Mouse (Mus musculus) kidney, postnatal 0 days (tissue): ENCODE results near the gene Mapk9. TPM values are rescaled to one million over a fixed set of nuclear protein-coding genes. Genes with fewer than 3 reads are reported as not detected.

ENCODE experiments used
- ATAC-seq: fragments of 200-750 bp; cut with Nextera tagmentation; replicated peaks from 2 replicates; pipeline ENCODE4 v1.8.0; 2017; ENCODE audit warnings: low read depth, moderate number of reproducible peaks, moderate TSS enrichment, moderate library complexity; ENCODE audit not compliant: low FRiP score
- DNase-seq: peaks from one replicate; pipeline ENCODE4 v3.0.0-alpha.2; 2016; ENCODE audit warnings: low spot score
- H3K27ac ChIP-seq: fragments of 300-500 bp; sonication (generic); 2 replicates; pipeline ENCODE4 v1.5.1; 2014; ENCODE audit warnings: mild to moderate bottlenecking
- H3K27me3 ChIP-seq: fragments of 300-500 bp; sonication (generic); 2 replicates; pipeline ENCODE4 v1.6.1; 2014; ENCODE audit warnings: low read length, mixed read lengths; ENCODE audit not compliant: insufficient read depth
- H3K36me3 ChIP-seq: fragments of 300-500 bp; sonication (generic); 2 replicates; pipeline ENCODE4 v1.6.1; 2014; ENCODE audit warnings: low read length, mixed read lengths; ENCODE audit not compliant: insufficient read depth
- H3K4me1 ChIP-seq: fragments of 300-500 bp; sonication (generic); replicated peaks from 2 replicates; pipeline ENCODE4 v1.6.1; 2014; ENCODE audit warnings: antibody characterized with exemption, low read length, mixed read lengths; ENCODE audit not compliant: insufficient read depth
- H3K4me2 ChIP-seq: fragments of 300-500 bp; sonication (generic); 2 replicates; pipeline ENCODE4 v1.6.1; 2014; ENCODE audit warnings: mild to moderate bottlenecking, low read length, moderate library complexity, mixed read lengths
- H3K4me3 ChIP-seq: fragments of 300-500 bp; sonication (generic); replicated peaks from 2 replicates; pipeline ENCODE4 v1.5.1; 2014; ENCODE audit warnings: low read depth, low read length
- H3K9ac ChIP-seq: fragments of 300-500 bp; sonication (generic); 2 replicates; pipeline ENCODE4 v1.6.1; 2014; ENCODE audit warnings: low read depth, low read length
- H3K9me3 ChIP-seq: fragments of 300-500 bp; sonication (generic); replicated peaks from 2 replicates; pipeline ENCODE4 v1.6.1; 2016; ENCODE audit warnings: low read length, inconsistent platforms, mixed read lengths
- CTCF ChIP-seq: IDR thresholded peaks from 2 replicates; pipeline ENCODE4 v1.5.1; 2016; ENCODE audit warnings: antibody characterized with exemption, low read depth, mild to moderate bottlenecking, moderate library complexity
- WGBS: fragments of 180-500 bp; shearing (Covaris S2); extraction: QIAGEN DNeasy Blood & Tissue Kit; methylation state at CpG from one replicate; pipeline ENCODE4 v1.1.7; 2014; 5-methylcytosine and 5-hydroxymethylcytosine counted together
- polyA plus RNA-seq: library from polyadenylated mRNA; unstranded; fragments of >200 nt; fragmentation: Nextera tagmentation; extraction: Ambion mirVana; gene quantifications from 2 replicates; pipeline ENCODE4 v1.2.1, GENCODE M21; 2015

Mapk9 gene
- polyA plus RNA-seq, 1 experiment from 2014 or later, result 25.5 TPM

DNA sequence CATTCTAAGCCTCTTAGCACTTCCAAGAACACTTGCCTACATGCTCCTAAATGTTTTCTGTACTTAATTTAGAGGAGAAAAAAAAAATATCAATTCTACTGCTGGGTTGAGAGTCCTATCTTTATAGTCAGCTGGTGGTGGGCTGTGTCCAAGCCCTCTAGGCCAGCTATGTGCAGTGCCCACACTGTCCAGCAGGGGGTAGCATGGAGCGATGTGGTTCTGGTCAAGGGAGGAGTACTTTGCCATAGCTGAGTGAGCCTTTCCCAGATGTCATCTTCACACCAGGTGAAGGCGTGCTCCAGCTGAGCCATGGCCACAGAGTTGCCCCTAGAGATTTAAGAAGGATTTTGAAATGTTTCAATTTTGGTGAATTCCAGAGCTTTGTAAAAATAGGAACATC lies 21.7 kb upstream of the Mapk9 start:
- Histone ChIP-seq H3K27ac (no peak overlapping the region), H3K9ac (no peak overlapping the region), H3K9me3 (no peaks in the 10 kb centered on the region), H3K4me1 (no peaks in the 10 kb centered on the region), H3K4me2 (no peak overlapping the region), H3K36me3 (no peaks in the 10 kb centered on the region), H3K4me3 (no peak overlapping the region), H3K27me3 (no peaks in the 10 kb centered on the region)
- ATAC-seq (no peak), DNase-seq (peak; percentile 42)
- peak; percentile 88 for TF ChIP-seq CTCF
- 64% methylated on average over 2 of the region's 2 CpGs for WGBS

DNA sequence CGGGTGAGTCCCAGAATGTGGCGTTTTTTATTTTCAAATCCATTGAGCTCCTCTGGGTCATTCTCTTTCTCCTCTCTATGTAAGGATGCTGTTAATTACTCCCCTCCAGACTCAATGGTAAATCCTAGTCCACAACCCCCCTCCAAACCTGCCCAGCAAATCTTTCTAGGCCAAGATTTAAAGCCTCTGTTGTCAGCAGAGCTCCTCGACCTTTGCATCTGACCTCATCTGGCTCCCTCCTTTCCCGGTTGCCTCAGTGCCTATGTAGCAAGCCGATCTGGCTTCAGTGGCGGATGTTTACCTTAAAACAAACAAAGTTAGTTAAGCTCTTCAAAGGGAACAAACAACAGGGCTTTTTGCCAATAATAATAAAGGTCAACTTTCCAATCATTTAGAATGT lies 19.3 kb upstream of the Mapk9 start:
- ATAC-seq (no peak; the same call in 1 of the 2 replicates), DNase-seq (peak; percentile 52)
- no peaks in the 10 kb centered on the region for H3K4me1 ChIP-seq
- WGBS, result 18% methylated on average over 6 of the region's 6 CpGs
- H3K9ac ChIP-seq, result no peak overlapping the region
- H3K27ac ChIP-seq, result no peak overlapping the region
- no peaks in the 10 kb centered on the region for H3K36me3 ChIP-seq
- no peaks in the 10 kb centered on the region for H3K9me3 ChIP-seq
- H3K4me2 ChIP-seq, result no peak overlapping the region
- H3K4me3 ChIP-seq, result no peak overlapping the region
- no peaks in the 10 kb centered on the region for H3K27me3 ChIP-seq
- no peak for TF ChIP-seq CTCF

DNA sequence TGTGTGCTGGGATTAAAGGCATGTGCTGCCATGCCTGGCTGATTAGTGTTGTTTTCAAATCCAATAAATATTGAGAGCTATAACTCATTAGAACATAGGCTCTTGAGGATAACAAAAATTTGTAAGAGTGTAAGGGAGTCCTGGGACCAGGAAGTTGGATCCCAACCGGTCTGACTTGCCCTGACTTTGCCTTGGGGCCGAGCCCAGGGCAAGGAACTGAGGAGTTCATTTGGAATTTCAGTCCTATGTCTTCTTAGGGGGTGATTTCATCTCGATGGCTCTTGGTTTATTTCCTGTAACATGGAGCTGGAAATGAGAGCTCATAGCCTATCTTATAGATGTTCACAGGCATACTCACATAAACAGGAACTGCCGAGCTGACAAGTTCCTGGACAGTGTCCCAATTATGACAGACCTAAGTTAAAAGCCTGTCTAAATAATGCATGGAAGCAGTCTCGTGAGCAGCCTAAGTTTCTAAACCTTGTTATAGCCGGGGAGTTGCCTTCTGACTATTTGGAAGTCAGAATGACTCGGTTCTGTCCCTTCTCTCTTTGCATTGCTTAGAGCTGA lies 17.3 kb upstream of the Mapk9 start:
- H3K36me3 ChIP-seq, result peaks cover 3% of the 10 kb centered on the region; the same call in 1 of the 2 replicates
- no peak overlapping the region for H3K4me2 ChIP-seq
- ATAC-seq, result no peak
- no peak overlapping the region for H3K4me3 ChIP-seq
- 52% methylated on average over 7 of the region's 7 CpGs for WGBS
- H3K27me3 ChIP-seq, result no peaks in the 10 kb centered on the region
- no peak overlapping the region for H3K27ac ChIP-seq
- H3K9me3 ChIP-seq, result no peaks in the 10 kb centered on the region
- peak; percentile 60 for DNase-seq
- H3K9ac ChIP-seq, result no peak overlapping the region
- TF ChIP-seq CTCF, result no peak
- H3K4me1 ChIP-seq, result no peaks in the 10 kb centered on the region

DNA sequence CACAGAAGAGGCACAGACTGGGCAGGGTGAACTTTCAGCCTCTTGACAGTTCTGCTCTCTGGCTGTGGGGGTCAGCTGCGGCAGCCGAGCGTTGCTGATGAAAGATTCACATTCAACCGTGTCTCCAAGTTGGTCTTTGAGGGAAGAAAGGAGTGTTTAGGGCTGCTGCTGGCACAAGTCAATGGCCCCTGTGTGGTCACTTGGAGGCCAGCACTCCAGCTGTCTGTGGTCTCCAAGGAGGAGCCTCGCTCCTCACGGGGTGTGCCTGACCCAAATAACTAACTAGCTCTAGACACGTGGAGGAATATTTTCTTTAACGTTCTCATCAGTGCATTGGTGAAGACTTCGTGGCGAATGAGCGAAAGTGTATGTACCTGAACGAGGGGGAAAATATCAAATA lies 14.6 kb upstream of the Mapk9 start:
- Histone ChIP-seq H3K9me3 (no peaks in the 10 kb centered on the region), H3K27ac (no peak overlapping the region), H3K4me3 (no peak overlapping the region), H3K27me3 (no peaks in the 10 kb centered on the region), H3K4me1 (no peaks in the 10 kb centered on the region), H3K36me3 (peaks cover 11% of the 10 kb centered on the region; the same call in 1 of the 2 replicates), H3K9ac (no peak overlapping the region), H3K4me2 (no peak overlapping the region)
- no peak for TF ChIP-seq CTCF
- ATAC-seq (no peak), DNase-seq (no peak)
- 72% methylated on average over 12 of the region's 12 CpGs for WGBS

DNA sequence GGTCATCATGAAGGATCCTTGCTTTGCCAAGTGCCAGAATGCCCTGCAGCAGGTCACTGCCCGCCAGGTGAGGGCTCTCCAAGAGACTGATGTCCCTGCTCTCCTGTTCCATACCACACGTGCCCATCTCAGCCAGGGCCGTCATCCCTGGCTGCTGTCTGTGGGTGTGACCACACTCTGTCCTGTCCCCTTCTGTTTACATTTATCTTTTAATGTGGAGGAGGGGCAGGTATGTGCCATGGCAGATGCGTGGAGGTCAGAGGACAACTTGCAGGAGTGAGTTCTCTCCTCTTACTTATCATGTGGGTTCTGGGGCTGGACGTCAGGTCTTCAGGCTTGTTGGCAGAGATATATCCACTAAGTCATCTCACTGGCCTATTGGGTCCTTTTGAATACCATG lies 13.6 kb upstream of the Mapk9 start:
- TF ChIP-seq CTCF, result no peak
- H3K9me3 ChIP-seq, result no peaks in the 10 kb centered on the region
- H3K4me2 ChIP-seq, result no peak overlapping the region
- H3K36me3 ChIP-seq, result peaks cover 11% of the 10 kb centered on the region; the same call in 1 of the 2 replicates
- no peak for DNase-seq
- no peak for ATAC-seq
- H3K4me3 ChIP-seq, result no peak overlapping the region
- WGBS, result 83% methylated on average over 5 of the region's 5 CpGs
- no peaks in the 10 kb centered on the region for H3K27me3 ChIP-seq
- H3K9ac ChIP-seq, result no peak overlapping the region
- H3K27ac ChIP-seq, result no peak overlapping the region
- H3K4me1 ChIP-seq, result no peaks in the 10 kb centered on the region

DNA sequence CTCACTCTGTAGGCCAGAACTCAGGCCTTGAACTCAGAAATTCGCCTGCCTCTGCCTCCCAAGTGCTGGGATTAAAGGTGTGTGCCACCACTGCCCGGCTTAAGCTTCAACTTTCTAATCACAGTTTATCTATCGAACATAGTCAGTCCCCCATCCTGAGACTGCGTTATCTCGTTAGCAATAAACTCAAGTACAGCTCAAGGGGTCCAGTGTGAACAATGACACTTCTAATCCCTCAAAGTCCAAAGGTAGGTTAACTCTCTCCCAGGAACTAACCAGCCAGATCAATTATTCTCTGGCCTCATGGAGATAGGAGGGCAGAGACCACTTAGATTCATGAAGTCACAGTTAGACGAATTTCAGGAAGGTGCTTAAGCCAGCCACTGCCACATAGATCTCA lies 12.3 kb upstream of the Mapk9 start:
- H3K4me1 ChIP-seq, result no peaks in the 10 kb centered on the region
- no peak overlapping the region for H3K4me3 ChIP-seq
- no peak overlapping the region for H3K4me2 ChIP-seq
- H3K27me3 ChIP-seq, result no peaks in the 10 kb centered on the region
- no peak overlapping the region for H3K9ac ChIP-seq
- H3K36me3 ChIP-seq, result peaks cover 11% of the 10 kb centered on the region; the same call in 1 of the 2 replicates
- 91% methylated on average over 6 of the region's 6 CpGs for WGBS
- ATAC-seq (no peak), DNase-seq (no peak)
- H3K27ac ChIP-seq, result no peak overlapping the region
- TF ChIP-seq CTCF, result no peak
- no peaks in the 10 kb centered on the region for H3K9me3 ChIP-seq

DNA sequence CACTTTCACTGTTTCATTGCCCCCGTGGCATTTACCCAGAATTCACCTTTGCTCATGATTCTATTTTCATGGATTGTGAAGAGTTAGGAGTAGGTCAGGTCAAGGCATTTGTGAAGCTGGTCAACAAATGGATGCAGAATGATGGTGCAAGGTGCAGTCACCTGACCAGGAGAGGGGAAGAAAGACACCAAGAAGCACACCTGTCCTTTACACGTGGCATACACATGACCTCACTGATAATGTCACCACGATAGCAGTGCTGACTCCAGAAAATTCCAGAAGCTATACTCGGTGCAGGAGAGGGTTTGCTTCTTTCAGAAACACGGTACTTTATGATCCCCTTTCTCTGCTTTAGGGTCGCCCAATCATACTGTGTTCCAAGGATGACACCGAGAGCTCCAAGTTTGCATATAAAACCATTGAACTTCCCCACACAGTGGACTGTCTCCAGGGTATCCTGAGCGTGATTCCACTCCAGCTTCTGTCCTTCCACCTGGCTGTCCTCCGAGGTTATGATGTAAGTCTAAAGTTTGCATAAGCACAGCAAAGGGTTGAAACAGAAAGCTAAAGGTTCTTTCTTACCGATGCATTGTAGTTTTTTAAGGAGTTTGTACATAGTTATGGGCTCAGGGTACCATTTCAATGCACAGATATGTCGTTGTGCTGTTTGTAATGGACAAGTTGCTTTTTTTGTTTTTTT lies 11.1 kb upstream of the Mapk9 start:
- H3K27ac ChIP-seq, result no peak overlapping the region
- no peak for DNase-seq

More for the DNA sequence above, 11.1 kb upstream of the Mapk9 start:
- no peak overlapping the region for H3K9ac ChIP-seq
- no peak overlapping the region for H3K4me3 ChIP-seq
- 95% methylated on average over 11 of the region's 11 CpGs for WGBS
- H3K9me3 ChIP-seq, result no peaks in the 10 kb centered on the region
- no peak overlapping the region for H3K4me2 ChIP-seq
- H3K4me1 ChIP-seq, result no peaks in the 10 kb centered on the region
- ATAC-seq, result no peak
- H3K36me3 ChIP-seq, result peaks cover 11% of the 10 kb centered on the region; the same call in 1 of the 2 replicates
- no peaks in the 10 kb centered on the region for H3K27me3 ChIP-seq
- no peak for TF ChIP-seq CTCF
